Mouse (Mus musculus): ENCODE results near the gene Kif1a.

GRCm38 (mm10) chr1:93150907-93151661 lies 49.3 kb upstream of the Kif1a start:
- TF ChIP-seq CTCF (IDR thresholded peaks at IDR 0.05) (peak; percentile 24; the same call in 1 of the 2 replicates), EP300 (IDR thresholded peaks at IDR 0.05) (no peak)

Data from lung, postnatal 0 days (tissue).